Mouse (Mus musculus) embryo, embryonic 9.5 days (tissue): ENCODE measurements around the gene Krtap5-2.
"Not testable (repeated sequence)": the region's sequence is repeated elsewhere in the genome, so short reads cannot be mapped to it uniquely, and the experiment has no call there.

Source experiments
- DNase-seq: peaks from one replicate; pipeline ENCODE4 v3.0.0-alpha.2; 2017; ENCODE audit errors: extremely low spot score

Krtap5-2 gene

DNA sequence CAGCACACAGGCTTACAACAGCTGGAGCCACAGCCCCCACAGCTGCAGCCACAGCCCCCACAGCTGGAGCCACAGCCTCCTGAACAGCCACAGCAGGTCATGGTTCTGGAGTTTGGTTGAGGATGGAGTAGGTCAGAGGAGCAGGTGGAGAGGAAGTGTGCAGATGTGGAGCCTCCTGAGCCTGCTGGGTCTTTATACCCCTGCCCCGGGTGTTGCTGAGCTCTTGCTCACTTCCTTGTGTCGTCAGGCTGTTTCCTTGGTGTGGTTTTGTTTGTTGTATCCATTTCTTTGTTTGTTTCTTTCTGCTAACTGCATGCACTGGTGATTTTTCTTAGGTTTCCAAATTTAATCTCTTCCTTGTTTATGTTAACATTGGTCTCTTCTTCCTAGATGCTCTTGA, 39.9 kb downstream of the Krtap5-2 start, which contains the start of gene Gm39115:
Gm39115 (minus strand) TSS at position 101 of the 400 bp plus-strand sequence.
- DNase-seq = not testable (repeated sequence)

DNA sequence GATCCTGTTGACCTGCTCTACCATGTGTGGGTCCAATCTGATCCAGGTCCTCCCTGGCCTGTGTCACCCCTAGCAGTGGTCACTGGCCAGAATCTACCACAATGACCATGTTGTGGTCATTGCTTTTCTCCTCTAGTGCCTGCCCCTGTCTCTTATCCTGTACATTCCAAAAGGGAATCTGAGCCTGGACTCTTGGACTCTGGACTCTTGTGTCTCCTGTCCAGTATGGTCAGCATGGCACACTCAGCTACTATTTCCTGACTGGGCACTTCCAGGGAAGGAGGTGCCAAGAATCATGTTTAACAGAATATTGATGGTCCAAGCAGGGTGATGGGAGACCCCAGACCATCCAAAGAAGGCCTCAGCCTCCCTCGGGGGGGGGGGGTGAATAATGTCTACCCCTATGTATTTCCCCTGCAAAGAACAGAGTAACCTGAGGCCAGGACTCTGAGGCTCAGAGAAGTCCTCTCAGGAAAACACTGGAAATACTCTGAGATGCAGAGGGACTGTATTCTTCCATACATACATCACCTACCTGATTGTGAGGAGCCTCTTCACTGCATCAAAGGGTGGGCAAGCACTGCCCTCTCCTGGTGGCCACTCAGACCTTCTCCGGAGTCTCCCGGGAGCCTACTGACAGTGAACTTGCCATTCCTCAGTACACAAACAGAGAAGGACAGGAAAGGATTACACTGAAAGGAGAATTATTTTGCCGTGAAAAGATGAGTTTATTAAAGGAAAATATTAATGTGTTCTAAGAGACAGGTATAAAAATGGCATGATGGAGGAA, 41.4 kb downstream of the Krtap5-2 start:
- peak; percentile 4 for DNase-seq

DNA sequence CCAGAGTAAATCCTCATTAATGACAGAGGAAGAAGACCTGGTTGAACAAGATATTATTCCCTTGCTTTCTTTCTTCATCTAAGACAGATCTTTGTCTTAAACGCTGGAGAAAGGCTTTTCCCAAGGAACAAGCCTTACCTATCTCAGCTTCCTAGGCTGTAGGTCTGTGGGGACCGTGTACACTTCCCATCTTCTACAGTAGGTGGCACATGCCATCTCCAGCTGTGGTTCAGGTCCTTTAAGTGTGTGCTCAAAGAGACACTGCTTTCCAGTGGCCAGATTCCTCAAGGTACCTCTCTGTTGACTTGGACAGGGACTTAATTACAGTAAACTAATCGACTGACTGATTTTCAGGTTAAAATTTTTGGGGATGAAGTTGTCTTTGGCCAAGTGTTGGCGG, 47.0 kb downstream of the Krtap5-2 start:
- DNase-seq = no peak
